ENCODE assay signal across 8 mouse cellular contexts in the genomic region with DNA sequence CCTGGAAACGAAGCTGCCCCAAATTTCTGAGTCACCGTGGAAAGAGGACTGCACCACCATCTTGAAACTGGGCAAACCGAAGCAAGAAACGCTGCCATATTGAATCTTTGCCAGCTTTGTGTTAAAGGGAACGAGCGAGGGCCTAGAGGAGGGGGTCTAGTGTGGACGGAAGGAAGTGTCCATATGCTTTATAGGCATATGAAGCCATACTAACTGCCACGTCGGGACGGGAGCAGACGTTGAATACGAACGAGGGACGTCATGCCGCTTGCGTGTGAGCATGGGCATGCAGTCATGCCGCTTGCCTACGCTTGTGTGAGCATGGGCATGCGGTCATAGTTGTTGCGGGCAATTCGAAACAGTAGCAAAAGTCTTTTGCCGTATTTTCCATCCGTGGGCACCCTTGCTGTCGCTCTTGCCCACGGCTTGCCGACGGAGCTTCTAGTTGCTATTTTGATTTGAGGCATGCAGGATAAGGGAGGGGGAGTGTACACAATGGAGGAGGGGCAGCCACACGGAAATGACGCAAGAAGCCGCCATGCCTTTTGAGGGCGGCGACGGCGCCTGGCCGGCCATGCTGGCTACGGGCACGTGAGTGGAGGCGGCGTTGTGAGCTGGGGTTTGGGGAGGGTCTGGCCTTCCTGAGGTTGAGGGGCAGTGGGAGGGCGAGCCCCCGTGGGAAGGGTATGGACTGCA. TPM values are rescaled to one million over a fixed set of nuclear protein-coding genes. Genes with fewer than 3 reads are reported as not detected.
DNase-seq lines count a peak whose midpoint lies in the region; ATAC-seq and TF ChIP-seq lines count a peak whose summit lies in the region.

No protein-coding gene starts in this region.

- ATAC-seq in erythroid progenitor cell, adult 5-6 weeks (replicated peaks; ENCODE audit: low FRiP score, poor library complexity, severe bottlenecking): peak; percentile 55
- peak; percentile 77 for ATAC-seq in heart, embryonic 12.5 days (ENCODE audit: insufficient number of reproducible peaks, low FRiP score)
- peak; percentile 40 for ATAC-seq in kidney, postnatal 0 days (replicated peaks; ENCODE audit: low FRiP score, low read depth)
- peak; percentile 59 for ATAC-seq in liver, embryonic 12.5 days
- peak; percentile 64 for ATAC-seq in stomach, embryonic 15.5 days (ENCODE audit: insufficient read depth, low FRiP score, low read depth)

- no peaks in the 10 kb centered on the region for H3K27me3 ChIP-seq in C2C12 (ENCODE audit: control insufficient read depth, insufficient read depth, insufficient read length)
- H3K27me3 ChIP-seq in heart, embryonic 12.5 days (replicated peaks): no peaks in the 10 kb centered on the region
- H3K27me3 ChIP-seq in kidney, postnatal 0 days (ENCODE audit: insufficient read depth, low read length): no peaks in the 10 kb centered on the region
- no peaks in the 10 kb centered on the region for H3K27me3 ChIP-seq in liver, embryonic 12.5 days (replicated peaks)
- no peaks in the 10 kb centered on the region for H3K27me3 ChIP-seq in stomach, embryonic 15.5 days (replicated peaks)

- H3K9me3 ChIP-seq in heart, embryonic 12.5 days (replicated peaks): no peaks in the 10 kb centered on the region
- H3K9me3 ChIP-seq in kidney, postnatal 0 days (replicated peaks; ENCODE audit: low read length): no peaks in the 10 kb centered on the region
- H3K9me3 ChIP-seq in liver, embryonic 12.5 days (replicated peaks): no peaks in the 10 kb centered on the region
- no peaks in the 10 kb centered on the region for H3K9me3 ChIP-seq in stomach, embryonic 15.5 days

- H3K79me3 ChIP-seq in C2C12 (ENCODE audit: low read depth): peaks cover 24% of the 10 kb centered on the region

- peaks cover 53% of the 10 kb centered on the region for H3K79me2 ChIP-seq in C2C12 (ENCODE audit: control insufficient read depth, insufficient read depth)

- under 1% methylated on average over 41 of the region's 41 CpGs for WGBS in heart, embryonic 12.5 days
- WGBS in kidney, postnatal 0 days: under 1% methylated on average over 41 of the region's 41 CpGs
- WGBS in liver, embryonic 12.5 days (ENCODE audit: insufficient replicate concordance): under 1% methylated on average over 41 of the region's 41 CpGs
- WGBS in stomach, embryonic 15.5 days: 0% methylated on average over 41 of the region's 41 CpGs

- no peak for TF ChIP-seq CTCF in C2C12 (IDR thresholded peaks at IDR 0.05; ENCODE audit: control insufficient read depth, insufficient read depth, insufficient read length)
- TF ChIP-seq CTCF in kidney, postnatal 0 days (IDR thresholded peaks at IDR 0.05; ENCODE audit: low read depth): no peak

- H3K4me2 ChIP-seq in heart, embryonic 12.5 days: peak overlapping the region; percentile 94
- H3K4me2 ChIP-seq in kidney, postnatal 0 days (ENCODE audit: low read length): peak overlapping the region; percentile 75
- H3K4me2 ChIP-seq in liver, embryonic 12.5 days: peak overlapping the region; percentile 95
- peak overlapping the region; percentile 68 for H3K4me2 ChIP-seq in stomach, embryonic 15.5 days

- peak; percentile 96 for DNase-seq in brain, embryonic 18.5 days (ENCODE audit: low read depth, low spot score)
- peak; percentile 98 for DNase-seq in kidney, postnatal 0 days (ENCODE audit: low spot score)
- DNase-seq in natural killer cell, adult 2 months (ENCODE audit: low spot score in 2 of 2): peak; percentile 85 to 88

- peak overlapping the region; percentile 93 for H3ac ChIP-seq in C2C12 (ENCODE audit: control insufficient read depth, insufficient read length, low read depth)

- H3K27ac ChIP-seq in heart, embryonic 12.5 days (ENCODE audit: poor library complexity, severe bottlenecking): peak overlapping the region; percentile 98
- H3K27ac ChIP-seq in kidney, postnatal 0 days: peak overlapping the region; percentile 97
- H3K27ac ChIP-seq in liver, embryonic 12.5 days: peak overlapping the region; percentile 94
- H3K27ac ChIP-seq in stomach, embryonic 15.5 days: peak overlapping the region; percentile 99

- H3K4me3 ChIP-seq in C2C12 (ENCODE audit: insufficient read depth, poor library complexity, severe bottlenecking): peak overlapping the region; percentile 82
- peak overlapping the region; percentile 91 for H3K4me3 ChIP-seq in heart, embryonic 12.5 days
- H3K4me3 ChIP-seq in kidney, postnatal 0 days (replicated peaks; ENCODE audit: low read depth, low read length): peak overlapping the region; percentile 73
- H3K4me3 ChIP-seq in liver, embryonic 12.5 days: peak overlapping the region; percentile 84
- peak overlapping the region; percentile 69 for H3K4me3 ChIP-seq in stomach, embryonic 15.5 days (replicated peaks)

- H3K9ac ChIP-seq in heart, embryonic 12.5 days: peak overlapping the region; percentile 94
- peak overlapping the region; percentile 78 for H3K9ac ChIP-seq in kidney, postnatal 0 days (ENCODE audit: low read depth, low read length)
- peak overlapping the region; percentile 89 for H3K9ac ChIP-seq in liver, embryonic 12.5 days
- H3K9ac ChIP-seq in stomach, embryonic 15.5 days: peak overlapping the region; percentile 64

- H3K36me3 ChIP-seq in C2C12 (ENCODE audit: control insufficient read depth, insufficient read depth): peaks cover 17% of the 10 kb centered on the region
- H3K36me3 ChIP-seq in heart, embryonic 12.5 days: peaks cover 46% of the 10 kb centered on the region
- peaks cover 21% of the 10 kb centered on the region for H3K36me3 ChIP-seq in kidney, postnatal 0 days (ENCODE audit: insufficient read depth, low read length)
- peaks cover 48% of the 10 kb centered on the region for H3K36me3 ChIP-seq in liver, embryonic 12.5 days
- peaks cover 27% of the 10 kb centered on the region for H3K36me3 ChIP-seq in stomach, embryonic 15.5 days

- H3K4me1 ChIP-seq in heart, embryonic 12.5 days (replicated peaks): peaks cover 48% of the 10 kb centered on the region
- H3K4me1 ChIP-seq in kidney, postnatal 0 days (replicated peaks; ENCODE audit: insufficient read depth, low read length): peaks cover 15% of the 10 kb centered on the region
- peaks cover 51% of the 10 kb centered on the region for H3K4me1 ChIP-seq in liver, embryonic 12.5 days
- H3K4me1 ChIP-seq in stomach, embryonic 15.5 days: peaks cover 43% of the 10 kb centered on the region

TF ChIP-seq in C2C12, 6 proteins besides CTCF, POLR2A, EP300 and RAD21 (continues in another document):
- TF ChIP-seq MYOG (IDR thresholded peaks at IDR 0.05; ENCODE audit: control insufficient read depth, extremely low read depth, insufficient read length): no peak
- no peak for TF ChIP-seq FOSL1 (IDR thresholded peaks at IDR 0.05; ENCODE audit: insufficient read depth, low read length, poor library complexity, severe bottlenecking)

RNA-seq across cellular contexts. Expression of a gene that starts 0.7 kb away (rescaled TPM):
- 38.4 TPM for polyA plus RNA-seq in C2C12 (2012; fragmentation: generic; extraction: Trizol)
- 6.8 and 58.3 TPM in 2 replicates for total RNA-seq in erythroid progenitor cell, adult 5-6 weeks (2015; ENCODE audit: low replicate concordance)
- total RNA-seq in erythroid progenitor cell, adult 5-6 weeks (2017; ENCODE audit: low replicate concordance): 18.0 and 35.8 TPM in 2 replicates
- polyA plus RNA-seq in heart, embryonic 12.5 days (2016; fragmentation: Nextera tagmentation; extraction: Ambion mirVana): 60.0 and 61.2 TPM in 2 replicates
- 78.0 and 87.0 TPM in 2 replicates for polyA plus RNA-seq in kidney, postnatal 0 days (2015; fragmentation: Nextera tagmentation; extraction: Ambion mirVana)
- 34.4 and 39.6 TPM in 2 replicates for polyA plus RNA-seq in liver, embryonic 12.5 days (2016; fragmentation: Nextera tagmentation; extraction: Ambion mirVana)
- 64.5 and 72.0 TPM in 2 replicates for polyA plus RNA-seq in stomach, embryonic 15.5 days (2015; fragmentation: Nextera tagmentation; extraction: Ambion mirVana)

RNA-seq across cellular contexts. Expression of a gene that starts 0.8 kb away (rescaled TPM):
- polyA plus RNA-seq in C2C12 (2012; fragmentation: generic; extraction: Trizol): 208 TPM
- total RNA-seq in erythroid progenitor cell, adult 5-6 weeks (2015; ENCODE audit: low replicate concordance): 1.8 and 3.8 TPM in 2 replicates
- total RNA-seq in erythroid progenitor cell, adult 5-6 weeks (2017; ENCODE audit: low replicate concordance): 3.7 and 27.8 TPM in 2 replicates
- 105 and 108 TPM in 2 replicates for polyA plus RNA-seq in heart, embryonic 12.5 days (2016; fragmentation: Nextera tagmentation; extraction: Ambion mirVana)
- polyA plus RNA-seq in kidney, postnatal 0 days (2015; fragmentation: Nextera tagmentation; extraction: Ambion mirVana): 108 and 111 TPM in 2 replicates
- 42.7 and 45.3 TPM in 2 replicates for polyA plus RNA-seq in liver, embryonic 12.5 days (2016; fragmentation: Nextera tagmentation; extraction: Ambion mirVana)
- polyA plus RNA-seq in stomach, embryonic 15.5 days (2015; fragmentation: Nextera tagmentation; extraction: Ambion mirVana): 110 and 112 TPM in 2 replicates

RNA-seq across cellular contexts. Expression of a gene that starts 7.4 kb away (rescaled TPM):
- polyA plus RNA-seq in C2C12 (2012; fragmentation: generic; extraction: Trizol): 32.0 TPM
- 29.6 and 36.0 TPM in 2 replicates for total RNA-seq in erythroid progenitor cell, adult 5-6 weeks (2015; ENCODE audit: low replicate concordance)
- total RNA-seq in erythroid progenitor cell, adult 5-6 weeks (2017; ENCODE audit: low replicate concordance): 30.9 and 58.2 TPM in 2 replicates
- 23.3 and 27.0 TPM in 2 replicates for polyA plus RNA-seq in heart, embryonic 12.5 days (2016; fragmentation: Nextera tagmentation; extraction: Ambion mirVana)
- 34.0 and 36.4 TPM in 2 replicates for polyA plus RNA-seq in kidney, postnatal 0 days (2015; fragmentation: Nextera tagmentation; extraction: Ambion mirVana)
- 26.1 and 26.7 TPM in 2 replicates for polyA plus RNA-seq in liver, embryonic 12.5 days (2016; fragmentation: Nextera tagmentation; extraction: Ambion mirVana)
- polyA plus RNA-seq in stomach, embryonic 15.5 days (2015; fragmentation: Nextera tagmentation; extraction: Ambion mirVana): 25.5 and 32.7 TPM in 2 replicates

RNA-seq across cellular contexts. Expression of a gene that starts 20.0 kb away (rescaled TPM):
- 221 TPM for polyA plus RNA-seq in C2C12 (2012; fragmentation: generic; extraction: Trizol)
- total RNA-seq in erythroid progenitor cell, adult 5-6 weeks (2015; ENCODE audit: low replicate concordance): 16.9 and 18.4 TPM in 2 replicates
- total RNA-seq in erythroid progenitor cell, adult 5-6 weeks (2017; ENCODE audit: low replicate concordance): 1.8 and 4.8 TPM in 2 replicates
- polyA plus RNA-seq in heart, embryonic 12.5 days (2016; fragmentation: Nextera tagmentation; extraction: Ambion mirVana): 308 and 321 TPM in 2 replicates
- 377 and 412 TPM in 2 replicates for polyA plus RNA-seq in kidney, postnatal 0 days (2015; fragmentation: Nextera tagmentation; extraction: Ambion mirVana)
- polyA plus RNA-seq in liver, embryonic 12.5 days (2016; fragmentation: Nextera tagmentation; extraction: Ambion mirVana): 114 and 121 TPM in 2 replicates
- polyA plus RNA-seq in stomach, embryonic 15.5 days (2015; fragmentation: Nextera tagmentation; extraction: Ambion mirVana): 291 and 320 TPM in 2 replicates

RNA-seq across cellular contexts. Expression of a gene that starts 33.1 kb away (rescaled TPM):
- polyA plus RNA-seq in C2C12 (2012; fragmentation: generic; extraction: Trizol): 290 TPM
- 3.4 TPM in 1 of 2 replicates, not detected in the other for total RNA-seq in erythroid progenitor cell, adult 5-6 weeks (2015; ENCODE audit: low replicate concordance)
- total RNA-seq in erythroid progenitor cell, adult 5-6 weeks (2017; ENCODE audit: low replicate concordance): 2.1 and 2.8 TPM in 2 replicates
- 2.6 and 2.7 TPM in 2 replicates for polyA plus RNA-seq in heart, embryonic 12.5 days (2016; fragmentation: Nextera tagmentation; extraction: Ambion mirVana)
- 4.2 and 5.3 TPM in 2 replicates for polyA plus RNA-seq in kidney, postnatal 0 days (2015; fragmentation: Nextera tagmentation; extraction: Ambion mirVana)
- polyA plus RNA-seq in liver, embryonic 12.5 days (2016; fragmentation: Nextera tagmentation; extraction: Ambion mirVana): 5.4 and 5.7 TPM in 2 replicates
- polyA plus RNA-seq in stomach, embryonic 15.5 days (2015; fragmentation: Nextera tagmentation; extraction: Ambion mirVana): 5.3 and 6.4 TPM in 2 replicates

Comparison
In these comparisons a context has a peak if more than half of its experiments do, and no peak if none do; other contexts are left out.
1. Peak in every context shown above with its lines: DNase-seq, ATAC-seq, H3K4me3 ChIP-seq and H3K27ac ChIP-seq.